Mouse (Mus musculus): ENCODE measurements at regions not wholly inside any gene's neighbourhood (a gene's known extent, or its start where the extent isn't known, plus 50 kb on each side); places are given as distances from the start of the nearest gene placed in this dataset.
"Not testable (repeated sequence)": the region's sequence is repeated elsewhere in the genome, so short reads cannot be mapped to it uniquely, and the experiment has no call there.

DNA sequence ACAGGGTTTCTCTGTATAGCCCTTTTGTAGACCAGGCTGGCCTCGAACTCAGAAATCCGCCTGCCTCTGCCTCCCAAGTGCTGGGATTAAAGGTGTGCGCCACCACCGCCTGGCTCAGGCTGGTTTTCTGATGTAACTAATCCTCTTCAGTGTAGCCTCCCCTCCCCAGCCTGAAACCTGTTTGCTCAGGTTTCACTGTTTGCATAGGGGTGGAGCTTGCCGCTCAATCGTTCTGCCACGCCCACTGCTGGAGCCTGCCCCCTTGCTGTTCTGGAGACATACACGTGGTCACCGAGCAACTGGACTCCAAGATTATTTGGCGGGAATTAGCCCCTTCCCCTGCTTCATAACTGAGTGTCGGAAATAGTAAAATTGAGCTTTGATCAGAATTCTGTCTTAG lies 110.6 kb upstream of the Map3k1 start:
- TF ChIP-seq CTCF (IDR thresholded peaks at IDR 0.05; ENCODE audit: low read depth, low read length); POLR2A (IDR thresholded peaks at IDR 0.05; ENCODE audit: borderline replicate concordance, low read depth, low read length): not testable (repeated sequence)
